Mouse (Mus musculus) heart, embryonic 13.5 days (tissue): Measurements from ENCODE around the gene Spo11. TPM values are rescaled to one million over a fixed set of nuclear protein-coding genes. Genes with fewer than 3 reads are reported as not detected.

Source experiments
- ATAC-seq: fragments of 200-750 bp; cut with Nextera tagmentation; 2 replicates; pipeline ENCODE4 v1.8.0; 2017; ENCODE audit warnings: moderate TSS enrichment; ENCODE audit not compliant: insufficient number of reproducible peaks, low FRiP score, low TSS enrichment; ENCODE audit errors: extremely low read depth
- H3K27ac ChIP-seq: fragments of 300-500 bp; sonication (generic); replicated peaks from 2 replicates; pipeline ENCODE4 v1.5.1; 2015; ENCODE audit warnings: moderate library complexity, mild to moderate bottlenecking, inconsistent platforms
- H3K27me3 ChIP-seq: fragments of 300-500 bp; sonication (generic); replicated peaks from 2 replicates; pipeline ENCODE4 v1.6.1; 2015; ENCODE audit warnings: mild to moderate bottlenecking, inconsistent platforms
- H3K36me3 ChIP-seq: fragments of 300-500 bp; sonication (generic); 2 replicates; pipeline ENCODE4 v1.6.1; 2015; ENCODE audit warnings: mild to moderate bottlenecking, inconsistent platforms
- H3K4me1 ChIP-seq: fragments of 300-500 bp; sonication (generic); 2 replicates; pipeline ENCODE4 v1.6.1; 2015; ENCODE audit warnings: inconsistent platforms
- H3K4me2 ChIP-seq: fragments of 300-500 bp; sonication (generic); 2 replicates; pipeline ENCODE4 v1.6.1; 2015; ENCODE audit warnings: inconsistent platforms, mild to moderate bottlenecking, moderate library complexity
- H3K4me3 ChIP-seq: fragments of 300-500 bp; sonication (generic); 2 replicates; pipeline ENCODE4 v1.5.1; 2015; ENCODE audit warnings: moderate library complexity, mild to moderate bottlenecking, inconsistent platforms
- H3K9ac ChIP-seq: fragments of 300-500 bp; sonication (generic); 2 replicates; pipeline ENCODE4 v1.6.1; 2015; ENCODE audit warnings: inconsistent platforms, mild to moderate bottlenecking, moderate library complexity
- H3K9me3 ChIP-seq: fragments of 300-500 bp; sonication (generic); 2 replicates; pipeline ENCODE4 v1.6.1; 2016; ENCODE audit warnings: inconsistent platforms
- WGBS: fragments of 180-500 bp; shearing (Covaris S2); methylation state at CpG from one replicate; pipeline ENCODE4 v1.1.7; 2015; ENCODE audit warnings: mixed read lengths; 5-methylcytosine and 5-hydroxymethylcytosine counted together
- polyA plus RNA-seq: library from polyadenylated mRNA; unstranded; fragments of >200 nt; fragmentation: Nextera tagmentation; extraction: Ambion mirVana; gene quantifications from 2 replicates; pipeline ENCODE4 v1.2.1, GENCODE M21; 2015

The Spo11 gene
- polyA plus RNA-seq, result 0.11 and 0.23 TPM in 2 replicates

GRCm38 (mm10) chr2:172977409-172978130 lies at the start of gene Spo11:
TSS of gene Spo11 (plus strand) at chr2:172977700.
- H3K4me2 ChIP-seq, result peak within 1 kb of the TSS; percentile 54
- H3K36me3 ChIP-seq, result no peaks in the 10 kb centered on the region
- H3K4me1 ChIP-seq, result peaks cover 34% of the 10 kb centered on the region
- no peaks in the 10 kb centered on the region for H3K9me3 ChIP-seq
- peak within 1 kb of the TSS; percentile 11 for H3K4me3 ChIP-seq
- no peaks in the 10 kb centered on the region for H3K27me3 ChIP-seq
- ATAC-seq, result no peak
- 19% methylated on average over 14 of the region's 14 CpGs for WGBS
- H3K9ac ChIP-seq, result peak within 1 kb of the TSS; percentile 53; the same call in 1 of the 2 replicates
- no peak within 1 kb of the TSS for H3K27ac ChIP-seq

GRCm38 (mm10) chr2:172929905-172930436 lies 47.5 kb upstream of the Spo11 start:
- Histone ChIP-seq H3K27me3 (peaks cover 10% of the 10 kb centered on the region; the same call in 1 of the 2 replicates), H3K27ac (peak overlapping the region; percentile 84), H3K9me3 (no peaks in the 10 kb centered on the region), H3K4me1 (peaks cover 94% of the 10 kb centered on the region), H3K4me2 (peak overlapping the region; percentile 39), H3K36me3 (0 out of 2 replicates have a peak, but pooled peaks cover 4% of the 10 kb centered on the region), H3K4me3 (no peak overlapping the region), H3K9ac (peak overlapping the region; percentile 64)
- WGBS, result 51% methylated on average over 14 of the region's 14 CpGs
- ATAC-seq, result no peak

GRCm38 (mm10) chr2:172931137-172931898 lies 46.2 kb upstream of the Spo11 start:
- Histone ChIP-seq H3K9me3 (no peaks in the 10 kb centered on the region), H3K9ac (0 out of 2 replicates have a peak overlapping the region, but pooled peaks have one; percentile 33), H3K4me2 (no peak overlapping the region), H3K27ac (peak overlapping the region; percentile 84), H3K36me3 (0 out of 2 replicates have a peak, but pooled peaks cover 4% of the 10 kb centered on the region), H3K27me3 (peaks cover 20% of the 10 kb centered on the region), H3K4me1 (peaks cover 94% of the 10 kb centered on the region), H3K4me3 (no peak overlapping the region)
- 68% methylated on average over 17 of the region's 17 CpGs for WGBS
- no peak for ATAC-seq

GRCm38 (mm10) chr2:172933631-172934419 lies 43.7 kb upstream of the Spo11 start:
- 3% methylated on average over 34 of the region's 34 CpGs for WGBS
- H3K4me3 ChIP-seq, result peak overlapping the region; percentile 38
- H3K4me2 ChIP-seq, result peak overlapping the region; percentile 92
- peak overlapping the region; percentile 92 for H3K9ac ChIP-seq
- H3K4me1 ChIP-seq, result peaks cover 90% of the 10 kb centered on the region
- H3K27me3 ChIP-seq, result peaks cover 45% of the 10 kb centered on the region
- peak overlapping the region; percentile 93 for H3K27ac ChIP-seq
- ATAC-seq, result no peak; the same call in 1 of the 2 replicates
- H3K9me3 ChIP-seq, result no peaks in the 10 kb centered on the region
- 0 out of 2 replicates have a peak, but pooled peaks cover 4% of the 10 kb centered on the region for H3K36me3 ChIP-seq

- Histone ChIP-seq H3K27me3 (peaks cover 51% of the 10 kb centered on the region), H3K27ac (peak overlapping the region; percentile 93), H3K4me2 (peak overlapping the region; percentile 92), H3K36me3 (0 out of 2 replicates have a peak, but pooled peaks cover 4% of the 10 kb centered on the region), H3K4me3 (peak overlapping the region; percentile 38), H3K9me3 (no peaks in the 10 kb centered on the region), H3K4me1 (peaks cover 84% of the 10 kb centered on the region), H3K9ac (peak overlapping the region; percentile 92)
- ATAC-seq, result no peak
- 6% methylated on average over 8 of the region's 8 CpGs for WGBS
Measured at GRCm38 (mm10) chr2:172934420-172934788, 43.1 kb upstream of the Spo11 start.

GRCm38 (mm10) chr2:172934891-172935740 lies 42.4 kb upstream of the Spo11 start:
- Histone ChIP-seq H3K4me1 (peaks cover 77% of the 10 kb centered on the region), H3K27me3 (peaks cover 58% of the 10 kb centered on the region), H3K4me2 (peak overlapping the region; percentile 92), H3K36me3 (0 out of 2 replicates have a peak, but pooled peaks cover 4% of the 10 kb centered on the region), H3K4me3 (peak overlapping the region; percentile 38), H3K27ac (peak overlapping the region; percentile 93), H3K9ac (peak overlapping the region; percentile 92), H3K9me3 (no peaks in the 10 kb centered on the region)
- ATAC-seq, result peak; percentile 7; the same call in 1 of the 2 replicates
- WGBS, result 5% methylated on average over 30 of the region's 30 CpGs

- peaks cover 65% of the 10 kb centered on the region for H3K27me3 ChIP-seq
- 0 out of 2 replicates have a peak, but pooled peaks cover 4% of the 10 kb centered on the region for H3K36me3 ChIP-seq
- 28% methylated on average over 12 of the region's 12 CpGs for WGBS
- ATAC-seq, result no peak
- H3K4me2 ChIP-seq, result peak overlapping the region; percentile 92
- H3K27ac ChIP-seq, result peak overlapping the region; percentile 93
- peak overlapping the region; percentile 92 for H3K9ac ChIP-seq
- peak overlapping the region; percentile 79 for H3K4me3 ChIP-seq
- peaks cover 74% of the 10 kb centered on the region for H3K4me1 ChIP-seq
- H3K9me3 ChIP-seq, result no peaks in the 10 kb centered on the region
Measured at GRCm38 (mm10) chr2:172935776-172936562, 41.5 kb upstream of the Spo11 start.

- no peaks in the 10 kb centered on the region for H3K9me3 ChIP-seq
- no peak for ATAC-seq
- peak overlapping the region; percentile 93 for H3K27ac ChIP-seq
- peak overlapping the region; percentile 79 for H3K4me3 ChIP-seq
- peak overlapping the region; percentile 92 for H3K9ac ChIP-seq
- 34% methylated on average over 5 of the region's 5 CpGs for WGBS
- peak overlapping the region; percentile 92 for H3K4me2 ChIP-seq
- H3K4me1 ChIP-seq, result peaks cover 68% of the 10 kb centered on the region
- peaks cover 74% of the 10 kb centered on the region for H3K27me3 ChIP-seq
- H3K36me3 ChIP-seq, result 0 out of 2 replicates have a peak, but pooled peaks cover 4% of the 10 kb centered on the region
Measured at GRCm38 (mm10) chr2:172936844-172937243, 40.7 kb upstream of the Spo11 start.

- Histone ChIP-seq H3K4me1 (peaks cover 61% of the 10 kb centered on the region), H3K9ac (peak overlapping the region; percentile 92), H3K9me3 (no peaks in the 10 kb centered on the region), H3K27me3 (peaks cover 81% of the 10 kb centered on the region), H3K27ac (peak overlapping the region; percentile 93), H3K4me3 (peak overlapping the region; percentile 79), H3K36me3 (0 out of 2 replicates have a peak, but pooled peaks cover 4% of the 10 kb centered on the region), H3K4me2 (peak overlapping the region; percentile 92)
- 18% methylated on average over 12 of the region's 12 CpGs for WGBS
- ATAC-seq, result no peak
Measured at GRCm38 (mm10) chr2:172937326-172938190, 39.9 kb upstream of the Spo11 start.
